ENCODE assay signal across 8 mouse cellular contexts in genomic region chr5:65131211-65131879, GRCm38 (mm10). TPM values are rescaled to one million over a fixed set of nuclear protein-coding genes. Genes with fewer than 3 reads are reported as not detected.
DNase-seq lines count a peak whose midpoint lies in the region; ATAC-seq and TF ChIP-seq lines count a peak whose summit lies in the region.

No protein-coding gene starts in this region.

- peaks cover 5% of the 10 kb centered on the region for H3K4me1 ChIP-seq in embryonic fibroblast, embryonic 13.5 days (ENCODE audit: control insufficient read depth, insufficient read depth, low read length)
- H3K4me1 ChIP-seq in midbrain, embryonic 13.5 days (replicated peaks), result peaks cover 25% of the 10 kb centered on the region

- peak; percentile 17 for DNase-seq in right cerebral cortex, adult 18-20 months
- DNase-seq in right cerebral cortex, postnatal 36 days (ENCODE audit: low spot score in 2 of 2), result no peak
- DNase-seq in layer of hippocampus, adult 2 months (ENCODE audit: low spot score in 2 of 2), result no peak
- DNase-seq in adrenal gland, postnatal 25 days, result no peak
- DNase-seq in lung, postnatal 36 days, result no peak
- no peak for DNase-seq in spleen, postnatal 4 days (ENCODE audit: low spot score in 2 of 2)

- peak overlapping the region; percentile 30; the same call in 1 of the 2 replicates for H3K4me3 ChIP-seq in embryonic fibroblast, embryonic 13.5 days (ENCODE audit: insufficient read depth, low read length)
- peak overlapping the region; percentile 78 for H3K4me3 ChIP-seq in layer of hippocampus, adult 2 months
- peak overlapping the region; percentile 62 for H3K4me3 ChIP-seq in midbrain, embryonic 13.5 days (replicated peaks)

- H3K36me3 ChIP-seq in midbrain, embryonic 13.5 days, result no peaks in the 10 kb centered on the region

- ATAC-seq in midbrain, embryonic 13.5 days, result peak; percentile 49

- WGBS in midbrain, embryonic 13.5 days, result 5% methylated on average over 20 of the region's 20 CpGs

- no peak overlapping the region for H3K27ac ChIP-seq in embryonic fibroblast, embryonic 13.5 days (ENCODE audit: insufficient read depth, low read length)
- peak overlapping the region; percentile 96 for H3K27ac ChIP-seq in layer of hippocampus, adult 2 months
- peak overlapping the region; percentile 84 for H3K27ac ChIP-seq in midbrain, embryonic 13.5 days

- H3K9ac ChIP-seq in midbrain, embryonic 13.5 days (replicated peaks), result peak overlapping the region; percentile 80

- H3K4me2 ChIP-seq in midbrain, embryonic 13.5 days (replicated peaks), result peak overlapping the region; percentile 70

- H3K9me3 ChIP-seq in midbrain, embryonic 13.5 days, result no peaks in the 10 kb centered on the region

- H3K27me3 ChIP-seq in midbrain, embryonic 13.5 days, result no peaks in the 10 kb centered on the region

- TF ChIP-seq POLR2A in embryonic fibroblast, embryonic 13.5 days (IDR thresholded peaks at IDR 0.05; ENCODE audit: low read depth, low read length), result no peak

- no peak for TF ChIP-seq CTCF in embryonic fibroblast, embryonic 13.5 days (IDR thresholded peaks at IDR 0.05; ENCODE audit: borderline replicate concordance, insufficient read depth, low read length)
- TF ChIP-seq CTCF in layer of hippocampus, adult 2 months (conservative IDR thresholded peaks at IDR 0.05), result 0 out of 2 replicates have a peak, but pooled peaks have one; percentile 18

RNA-seq across cellular contexts. Expression of gene Klhl5, which starts 24.0 kb away (rescaled TPM):
- 34.2 and 35.5 TPM in 2 replicates for polyA plus RNA-seq in embryonic fibroblast, embryonic 13.5 days (2011; ENCODE audit: insufficient read length, low read depth, missing spikeins)
- total RNA-seq in layer of hippocampus, adult 2 months (2021), result 10 to 100 TPM; 53.8 to 62.9 TPM
- polyA plus RNA-seq in midbrain, embryonic 13.5 days (2015; fragmentation: Nextera tagmentation; extraction: Ambion mirVana), result 42.3 and 46.7 TPM in 2 replicates
- total RNA-seq in adrenal gland, postnatal 25 days (2021), result 51.4 and 65.8 TPM in 2 replicates

RNA-seq across cellular contexts. Expression of gene Tmem156, which starts 39.4 kb away (rescaled TPM):
- not detected in 2 replicates for polyA plus RNA-seq in embryonic fibroblast, embryonic 13.5 days (2011; ENCODE audit: insufficient read length, low read depth, missing spikeins)
- total RNA-seq in layer of hippocampus, adult 2 months (2021), result under 1 TPM; 0.39 to 0.44 TPM
- polyA plus RNA-seq in midbrain, embryonic 13.5 days (2015; fragmentation: Nextera tagmentation; extraction: Ambion mirVana), result not detected in 2 replicates
- 0.21 TPM in 1 of 2 replicates, not detected in the other for total RNA-seq in adrenal gland, postnatal 25 days (2021)
